Mouse (Mus musculus): ENCODE measurements around the gene Tex9.

DNA sequence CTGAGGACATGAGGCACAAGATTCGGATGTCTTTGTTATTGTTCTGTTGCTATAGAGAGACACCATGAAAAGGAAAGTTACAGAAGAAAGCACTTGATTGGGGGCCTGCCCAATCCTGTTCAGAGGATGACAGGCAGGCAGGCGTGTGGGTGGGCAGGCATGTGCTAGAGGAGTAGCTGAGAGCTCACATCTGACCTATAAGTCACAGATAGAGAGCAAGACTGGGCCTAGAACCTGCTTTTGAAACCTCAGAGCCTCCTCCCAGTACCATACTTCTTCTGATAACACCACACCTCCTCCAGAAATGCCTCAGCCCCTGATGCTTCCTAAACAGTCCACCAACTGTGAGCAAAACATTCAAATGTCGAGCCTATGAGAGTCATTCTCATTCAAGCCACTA, 73.6 kb downstream of the Tex9 start:
- TF ChIP-seq POLR2A (IDR thresholded peaks at IDR 0.05; ENCODE audit: borderline replicate concordance, control insufficient read depth, low read depth, low read length) (no peak), CTCF (IDR thresholded peaks at IDR 0.05; ENCODE audit: control insufficient read depth, insufficient read depth, low read length) (no peak)

Data from bone marrow, adult 2 months (tissue).